Mouse (Mus musculus): ENCODE measurements around the gene Aars. TPM values are rescaled to one million over a fixed set of nuclear protein-coding genes. Genes with fewer than 3 reads are reported as not detected.
A peak's percentile ranks its signal among the peaks of the same experiment; 100 is the strongest.
"Not testable (repeated sequence)": the region's sequence is repeated elsewhere in the genome, so short reads cannot be mapped to it uniquely, and the experiment has no call there.

Aars gene
- polyA plus RNA-seq, 1 experiment, result 28.7 TPM

DNA sequence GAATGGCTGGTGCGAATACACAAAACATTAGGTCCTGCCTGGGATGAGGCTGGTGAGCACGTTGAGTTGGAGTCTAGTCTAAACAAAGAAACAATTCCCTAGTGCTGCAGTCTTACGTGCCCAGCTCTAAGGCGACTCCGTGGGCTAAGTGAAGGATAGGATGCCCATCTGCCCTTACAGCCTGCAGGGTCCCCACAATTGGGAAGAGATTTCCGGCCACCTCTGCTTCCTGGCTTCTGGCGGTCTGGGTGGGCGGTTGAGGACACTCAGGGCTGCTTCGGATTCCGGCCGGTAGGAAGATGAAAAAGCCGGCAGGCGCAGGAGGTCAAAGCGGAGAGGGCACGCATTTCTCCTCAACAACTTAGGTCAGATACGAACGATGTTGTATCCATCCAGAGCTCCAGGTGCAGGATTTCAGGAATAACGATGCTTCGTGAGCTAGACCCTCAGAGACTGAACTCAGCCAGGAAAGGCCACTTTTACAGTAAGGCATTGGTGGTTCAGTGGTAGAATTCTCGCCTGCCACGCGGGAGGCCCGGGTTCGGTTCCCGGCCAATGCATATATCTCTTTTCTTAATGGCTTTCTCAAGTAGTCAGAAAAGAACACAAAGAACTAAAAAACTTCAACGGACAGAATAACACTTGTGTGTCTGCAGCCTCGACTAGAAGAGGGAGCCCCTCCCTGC, 29.3 kb downstream of the Aars start:
- TF ChIP-seq CTCF (IDR thresholded peaks at IDR 0.05; ENCODE audit: insufficient read depth, low read length) (no peak), POLR2A (IDR thresholded peaks at IDR 0.05; ENCODE audit: borderline replicate concordance, extremely low read depth, low read depth, low read length) (no peak)
- under 1% methylated on average over 27 of the region's 27 CpGs for WGBS
- DNase-seq, result peak; percentile 84
- Histone ChIP-seq H3K4me1 (ENCODE audit: control insufficient read depth, insufficient read depth, low read length) (peaks cover 3% of the 10 kb centered on the region; the same call in 1 of the 2 replicates), H3K4me3 (replicated peaks; ENCODE audit: extremely low read depth, low read depth, low read length) (peak overlapping the region; percentile 89)

DNA sequence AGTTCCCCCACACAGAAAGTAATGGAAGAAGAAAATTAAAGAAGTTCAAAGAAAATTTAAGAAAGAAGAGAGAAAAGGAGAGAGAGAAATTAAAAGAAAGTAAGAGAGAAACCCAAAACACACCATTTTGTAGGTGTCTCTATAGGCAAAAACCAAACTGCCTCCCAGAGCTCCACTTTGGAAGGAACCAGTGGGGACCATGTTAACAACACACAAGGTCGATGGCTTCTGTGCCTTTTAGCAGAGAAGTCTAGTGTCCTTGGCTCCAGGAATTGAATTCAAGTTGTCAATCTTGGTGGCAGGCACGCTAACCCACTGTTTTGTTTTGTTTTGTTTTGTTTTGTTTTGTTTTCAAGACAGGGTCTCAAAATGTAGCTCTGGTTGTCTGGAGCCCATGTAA, 29.9 kb downstream of the Aars start:
- TF ChIP-seq POLR2A (IDR thresholded peaks at IDR 0.05; ENCODE audit: borderline replicate concordance, extremely low read depth, low read depth, low read length) (no peak), CTCF (IDR thresholded peaks at IDR 0.05; ENCODE audit: insufficient read depth, low read length) (no peak)
- Histone ChIP-seq H3K4me1 (ENCODE audit: control insufficient read depth, insufficient read depth, low read length) (peaks cover 3% of the 10 kb centered on the region; the same call in 1 of the 2 replicates), H3K4me3 (replicated peaks; ENCODE audit: extremely low read depth, low read depth, low read length) (no peak overlapping the region)
- no peak for DNase-seq
- WGBS, result 53% methylated on average over 2 of the region's 2 CpGs

DNA sequence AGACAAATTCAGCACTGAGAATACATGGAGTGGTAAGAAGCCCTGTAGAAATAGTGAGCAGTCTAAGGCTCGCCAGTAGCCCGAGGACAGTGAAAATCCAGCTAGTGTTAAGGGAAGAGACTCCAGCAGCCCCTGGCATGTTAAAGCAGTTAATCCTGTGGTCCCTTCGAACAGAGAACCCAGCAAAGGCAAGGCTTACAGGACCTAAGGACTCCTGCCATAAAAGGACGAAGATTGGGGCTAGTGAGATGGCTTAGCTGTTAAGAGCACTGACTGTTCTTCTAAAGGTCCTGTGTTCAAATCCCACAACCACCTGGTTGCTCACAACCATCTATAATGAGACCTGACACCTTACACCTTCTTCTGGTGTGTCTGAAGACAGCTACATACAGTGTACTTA, 33.4 kb downstream of the Aars start:
- no peak for DNase-seq
- 53% methylated on average over 4 of the region's 4 CpGs for WGBS
- TF ChIP-seq CTCF (IDR thresholded peaks at IDR 0.05; ENCODE audit: insufficient read depth, low read length), result no peak
- no peak for TF ChIP-seq POLR2A (IDR thresholded peaks at IDR 0.05; ENCODE audit: borderline replicate concordance, extremely low read depth, low read depth, low read length)
- Histone ChIP-seq H3K4me3 (replicated peaks; ENCODE audit: extremely low read depth, low read depth, low read length) (no peak overlapping the region), H3K4me1 (ENCODE audit: control insufficient read depth, insufficient read depth, low read length) (peaks cover 3% of the 10 kb centered on the region; the same call in 1 of the 2 replicates)

DNA sequence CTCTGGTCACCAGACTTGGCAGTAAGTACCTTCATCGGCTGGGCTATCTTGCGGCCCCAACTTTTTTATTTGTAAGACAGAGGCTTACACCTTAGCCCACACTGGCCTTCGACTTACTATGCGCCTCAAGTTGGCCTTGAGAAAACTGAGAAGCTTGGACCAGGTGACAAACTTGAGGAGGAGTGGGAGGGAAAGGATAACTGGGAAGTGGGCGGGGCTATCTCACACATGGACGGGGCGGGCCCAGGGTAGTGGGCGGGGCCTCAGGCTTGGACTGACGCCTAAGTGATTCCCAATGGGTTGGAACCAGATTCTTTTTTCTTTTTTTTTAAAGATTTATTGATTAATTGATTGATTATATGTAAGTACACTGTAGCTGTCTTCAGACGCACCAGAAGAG, 34.5 kb downstream of the Aars start:
- WGBS, result 29% methylated on average over 10 of the region's 10 CpGs
- H3K4me1 ChIP-seq (ENCODE audit: control insufficient read depth, insufficient read depth, low read length), result no peaks in the 10 kb centered on the region
- TF ChIP-seq CTCF (IDR thresholded peaks at IDR 0.05; ENCODE audit: insufficient read depth, low read length), result no peak
- no peak for TF ChIP-seq POLR2A (IDR thresholded peaks at IDR 0.05; ENCODE audit: borderline replicate concordance, extremely low read depth, low read depth, low read length)
- H3K4me3 ChIP-seq (replicated peaks; ENCODE audit: extremely low read depth, low read depth, low read length), result no peak overlapping the region
- no peak for DNase-seq

DNA sequence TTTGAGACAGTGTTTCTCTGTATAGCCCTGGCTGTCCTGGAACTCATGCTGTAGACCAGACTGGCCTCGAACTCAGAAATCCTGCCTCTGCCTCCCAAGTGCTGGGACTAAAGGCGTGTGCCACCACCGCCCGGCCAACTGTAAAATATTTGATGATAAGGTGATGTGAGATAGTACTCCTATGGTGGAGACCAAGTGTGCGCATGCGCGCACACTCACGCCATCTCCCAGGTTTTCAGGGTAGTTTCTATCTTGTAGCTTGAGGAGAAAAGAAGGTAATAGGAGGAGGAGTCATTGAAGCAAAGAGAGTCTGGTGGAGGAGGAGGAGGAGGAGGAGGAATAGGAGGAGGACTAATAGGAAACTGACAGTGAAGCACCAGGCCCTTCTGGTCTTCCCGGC, 35.7 kb downstream of the Aars start:
- 89% methylated on average over 9 of the region's 9 CpGs for WGBS
- H3K4me1 ChIP-seq (ENCODE audit: control insufficient read depth, insufficient read depth, low read length); H3K4me3 ChIP-seq (replicated peaks; ENCODE audit: extremely low read depth, low read depth, low read length); DNase-seq: not testable (repeated sequence)

DNA sequence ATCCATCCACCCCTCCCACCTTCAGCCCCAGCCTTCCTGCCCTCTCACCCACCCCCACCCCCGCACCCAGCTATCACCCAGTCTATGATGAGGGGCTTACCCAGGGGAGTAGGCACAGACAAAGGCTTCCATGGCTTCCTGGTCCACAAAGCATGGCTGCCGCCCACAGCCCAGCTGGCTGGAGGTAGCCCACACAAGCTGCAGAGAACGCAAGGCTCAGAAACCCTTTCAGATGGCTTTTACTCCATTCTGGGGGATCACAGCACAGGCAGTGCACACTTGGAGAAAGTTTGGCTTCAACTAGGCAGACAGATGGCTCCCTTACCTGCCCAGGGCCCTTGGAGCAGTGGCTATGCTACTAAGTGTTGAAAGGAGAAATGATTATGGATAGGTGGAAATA, 43.0 kb downstream of the Aars start:
- no peak for DNase-seq
- Histone ChIP-seq H3K4me1 (ENCODE audit: control insufficient read depth, insufficient read depth, low read length) (no peaks in the 10 kb centered on the region), H3K4me3 (replicated peaks; ENCODE audit: extremely low read depth, low read depth, low read length) (no peak overlapping the region)
- 82% methylated on average over 3 of the region's 3 CpGs for WGBS
- TF ChIP-seq POLR2A (IDR thresholded peaks at IDR 0.05; ENCODE audit: borderline replicate concordance, extremely low read depth, low read depth, low read length) (no peak), CTCF (IDR thresholded peaks at IDR 0.05; ENCODE audit: insufficient read depth, low read length) (no peak)

DNA sequence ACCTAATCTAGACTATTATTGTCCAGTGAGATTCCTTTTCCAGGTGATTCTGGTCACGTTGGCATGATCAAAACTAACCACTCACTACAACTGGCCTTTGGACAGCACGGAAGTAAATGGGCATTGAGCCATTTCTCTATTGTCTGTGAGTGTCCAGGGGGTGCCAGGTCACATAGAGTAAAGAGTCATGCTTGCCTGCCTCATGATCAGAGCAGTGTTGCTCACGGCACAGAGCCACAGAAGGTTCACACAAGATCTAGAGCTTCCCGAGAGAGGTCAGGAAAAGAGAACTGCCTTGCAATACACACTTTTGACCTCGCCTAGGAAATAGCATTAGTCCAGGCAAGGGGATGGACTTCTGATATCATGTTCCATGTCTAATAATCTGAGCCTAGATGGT, 46.5 kb downstream of the Aars start:
- DNase-seq, result no peak
- H3K4me3 ChIP-seq (replicated peaks; ENCODE audit: extremely low read depth, low read depth, low read length), result no peak overlapping the region
- TF ChIP-seq POLR2A (IDR thresholded peaks at IDR 0.05; ENCODE audit: borderline replicate concordance, extremely low read depth, low read depth, low read length) (no peak), CTCF (IDR thresholded peaks at IDR 0.05; ENCODE audit: insufficient read depth, low read length) (no peak)
- H3K4me1 ChIP-seq (ENCODE audit: control insufficient read depth, insufficient read depth, low read length), result no peaks in the 10 kb centered on the region
- WGBS, result 36% methylated on average over 5 of the region's 5 CpGs

DNA sequence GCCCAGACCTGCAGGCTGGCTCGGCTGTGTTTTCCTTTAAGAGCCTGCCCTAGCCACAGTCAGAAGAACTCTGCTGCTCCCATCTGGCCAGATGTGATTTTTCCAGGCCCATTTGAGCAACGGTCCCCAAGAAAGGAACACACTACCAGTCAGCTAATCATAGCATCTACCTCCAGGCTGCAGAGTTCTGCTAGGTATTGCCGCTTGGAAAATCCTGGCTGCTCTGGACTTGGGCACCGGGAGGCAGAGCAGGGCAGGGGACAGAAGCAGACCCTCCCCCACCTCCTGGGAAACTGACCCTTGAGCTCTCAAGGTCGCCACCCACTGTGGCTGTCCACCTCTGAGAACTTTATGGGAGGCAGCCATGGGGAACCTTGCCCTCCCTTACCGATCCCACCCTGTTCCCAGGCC, 46.9 kb downstream of the Aars start:
- H3K4me3 ChIP-seq (replicated peaks; ENCODE audit: extremely low read depth, low read depth, low read length), result no peak overlapping the region
- TF ChIP-seq CTCF (IDR thresholded peaks at IDR 0.05; ENCODE audit: insufficient read depth, low read length) (peak; percentile 16; the same call in 1 of the 2 replicates), POLR2A (IDR thresholded peaks at IDR 0.05; ENCODE audit: borderline replicate concordance, extremely low read depth, low read depth, low read length) (no peak)
- 34% methylated on average over 6 of the region's 6 CpGs for WGBS
- no peak for DNase-seq
- no peaks in the 10 kb centered on the region for H3K4me1 ChIP-seq (ENCODE audit: control insufficient read depth, insufficient read depth, low read length)

DNA sequence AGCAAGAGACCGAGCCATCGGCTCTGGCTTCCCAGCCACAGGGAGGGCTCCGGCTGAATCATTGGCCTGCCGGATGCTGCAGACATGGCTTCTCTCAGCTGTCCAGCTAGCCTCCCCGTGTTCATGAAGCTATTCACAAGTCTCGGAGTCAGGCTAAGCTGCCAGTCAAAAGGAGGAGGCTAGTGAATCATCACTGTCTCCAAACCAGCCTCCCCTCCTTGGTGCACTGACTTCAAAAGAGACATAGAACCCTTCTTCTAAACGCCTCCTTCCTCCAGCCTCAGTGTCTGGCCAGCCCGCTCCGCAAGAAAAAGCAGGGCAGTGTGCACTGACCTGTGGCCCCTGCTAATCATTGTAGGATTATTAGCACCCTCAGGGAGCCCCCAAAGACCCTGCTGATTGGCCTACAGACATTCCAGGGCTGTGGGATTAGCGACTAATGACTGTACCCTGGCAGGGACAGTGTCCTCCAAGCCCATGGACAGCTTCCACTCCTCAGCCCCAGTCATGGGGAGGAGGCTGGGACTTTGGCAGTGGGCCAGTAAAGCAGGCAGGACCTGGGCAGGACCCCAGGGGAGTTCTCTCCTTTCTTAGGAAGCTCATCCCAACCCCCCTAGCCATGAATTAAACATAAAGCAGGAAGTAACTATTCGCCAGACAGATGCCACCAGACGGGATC, 48.8 kb downstream of the Aars start:
- no peaks in the 10 kb centered on the region for H3K4me1 ChIP-seq (ENCODE audit: control insufficient read depth, insufficient read depth, low read length)
- no peak for DNase-seq
- 66% methylated on average over 12 of the region's 12 CpGs for WGBS
- no peak for TF ChIP-seq CTCF (IDR thresholded peaks at IDR 0.05; ENCODE audit: insufficient read depth, low read length)
- no peak for TF ChIP-seq POLR2A (IDR thresholded peaks at IDR 0.05; ENCODE audit: borderline replicate concordance, extremely low read depth, low read depth, low read length)
- H3K4me3 ChIP-seq (replicated peaks; ENCODE audit: extremely low read depth, low read depth, low read length), result no peak overlapping the region

DNA sequence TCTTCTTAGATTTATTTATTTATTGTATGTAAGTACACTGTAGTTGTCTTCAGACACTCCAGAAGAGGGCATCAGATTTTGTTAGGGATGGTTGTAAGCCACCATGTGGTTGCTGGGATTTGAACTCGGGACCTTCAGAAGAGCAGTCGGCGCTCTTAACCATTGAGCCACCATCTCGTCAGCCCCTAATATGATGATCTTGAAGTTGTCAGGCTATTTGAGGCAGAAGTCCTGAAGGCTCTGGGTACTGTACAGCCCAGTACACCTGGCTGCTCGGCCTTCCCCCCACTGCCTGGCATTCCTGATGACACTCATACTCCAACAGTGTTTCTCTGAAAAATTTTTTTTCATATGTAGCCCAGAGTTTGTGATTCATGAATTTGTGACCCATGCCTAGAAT, 51.0 kb downstream of the Aars start:
- 82% methylated on average over 5 of the region's 5 CpGs for WGBS
- DNase-seq; H3K4me1 ChIP-seq (ENCODE audit: control insufficient read depth, insufficient read depth, low read length); H3K4me3 ChIP-seq (replicated peaks; ENCODE audit: extremely low read depth, low read depth, low read length): not testable (repeated sequence)

Data from lung, adult 2 months (tissue).